Mouse (Mus musculus): Measurements from ENCODE around the gene Nmral1. TPM values are rescaled to one million over a fixed set of nuclear protein-coding genes. Genes with fewer than 3 reads are reported as not detected.

Nmral1 gene
- total and polyA plus RNA-seq, 3 experiments: 13.0 to 33.8 (median 33.3) TPM

DNA sequence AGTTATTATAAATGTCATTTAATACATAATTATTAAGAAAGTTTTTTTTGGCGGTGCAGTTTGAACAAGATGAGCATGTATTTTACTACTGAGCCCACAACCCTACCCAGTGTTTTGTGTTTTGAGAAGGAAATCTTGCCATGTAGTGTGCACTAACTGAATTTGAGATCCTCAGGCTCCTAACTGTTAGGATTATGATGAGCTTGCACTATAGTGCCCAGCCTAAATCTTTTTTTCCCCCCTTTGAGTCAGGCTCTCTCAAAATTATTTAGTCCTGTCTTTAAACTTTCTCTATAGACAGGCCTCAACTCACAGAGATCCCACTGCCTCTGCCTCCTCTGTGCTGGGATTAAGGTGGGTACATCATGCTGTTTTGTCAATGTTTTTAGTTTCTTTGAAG, 8.4 kb upstream of the Nmral1 start:
- no peak for TF ChIP-seq POLR2AphosphoS5 (IDR thresholded peaks at IDR 0.05; ENCODE audit: insufficient replicate concordance, low read depth, low read length)
- Histone ChIP-seq H3K4me3 (ENCODE audit: low read depth, low read length) (no peak overlapping the region), H3K9me3 (replicated peaks) (no peaks in the 10 kb centered on the region)

DNA sequence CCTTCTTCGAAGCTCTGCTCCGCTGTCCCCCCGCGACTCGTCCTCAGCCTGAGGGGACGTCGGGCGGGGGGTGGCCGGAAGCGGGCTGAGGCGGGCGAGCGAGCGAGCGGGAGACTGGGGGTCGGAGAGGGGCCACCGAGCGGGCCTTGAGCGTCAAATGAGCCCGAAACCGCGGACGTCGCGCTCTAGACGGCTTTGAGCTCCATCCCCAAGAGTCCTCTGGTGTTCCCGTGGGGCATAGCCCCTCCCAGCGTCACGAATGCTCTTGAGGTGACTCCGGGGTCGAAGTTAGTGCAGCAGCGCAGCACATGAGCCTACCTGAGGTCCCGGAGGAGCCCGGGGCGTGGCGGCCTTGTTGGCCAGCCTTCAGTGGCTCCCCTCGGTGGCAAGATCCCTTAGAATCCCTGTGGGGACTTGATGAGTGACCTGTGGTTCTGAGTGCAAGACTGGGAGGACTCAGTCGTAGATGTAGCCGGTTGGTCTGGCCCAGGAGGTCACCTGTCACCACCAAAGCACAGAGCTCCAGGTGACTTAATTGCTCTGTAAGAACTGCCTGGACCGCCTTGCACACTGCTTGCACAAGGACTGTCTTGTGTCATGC, 7.5 kb upstream of the Nmral1 start:
- Histone ChIP-seq H3K4me1 (ENCODE audit: insufficient read depth, low read depth, low read length) (peaks cover 33% of the 10 kb centered on the region), H3K27me3 (ENCODE audit: insufficient read depth, low read length) (no peaks in the 10 kb centered on the region), H3K9me3 (replicated peaks) (no peaks in the 10 kb centered on the region), H3K36me3 (replicated peaks) (peaks cover 6% of the 10 kb centered on the region), H3K4me3 (ENCODE audit: low read depth, low read length) (peak overlapping the region; percentile 85)
- peak; percentile 53 for DNase-seq (ENCODE audit: low spot score)
- ATAC-seq (ENCODE audit: extremely low read depth, insufficient number of reproducible peaks, low FRiP score, poor library complexity, severe bottlenecking): peak; percentile 12; the same call in 1 of the 2 replicates
- no peak for TF ChIP-seq POLR2AphosphoS5 (IDR thresholded peaks at IDR 0.05; ENCODE audit: insufficient replicate concordance, low read depth, low read length)

More for the DNA sequence above, 8.4 kb upstream of the Nmral1 start:
- DNase-seq (ENCODE audit: low spot score) (no peak), ATAC-seq (ENCODE audit: extremely low read depth, insufficient number of reproducible peaks, low FRiP score, poor library complexity, severe bottlenecking) (no peak)
- H3K4me1 ChIP-seq (ENCODE audit: insufficient read depth, low read depth, low read length): peaks cover 33% of the 10 kb centered on the region
- H3K36me3 ChIP-seq (replicated peaks): peaks cover 11% of the 10 kb centered on the region
- H3K27me3 ChIP-seq (ENCODE audit: insufficient read depth, low read length): no peaks in the 10 kb centered on the region

DNA sequence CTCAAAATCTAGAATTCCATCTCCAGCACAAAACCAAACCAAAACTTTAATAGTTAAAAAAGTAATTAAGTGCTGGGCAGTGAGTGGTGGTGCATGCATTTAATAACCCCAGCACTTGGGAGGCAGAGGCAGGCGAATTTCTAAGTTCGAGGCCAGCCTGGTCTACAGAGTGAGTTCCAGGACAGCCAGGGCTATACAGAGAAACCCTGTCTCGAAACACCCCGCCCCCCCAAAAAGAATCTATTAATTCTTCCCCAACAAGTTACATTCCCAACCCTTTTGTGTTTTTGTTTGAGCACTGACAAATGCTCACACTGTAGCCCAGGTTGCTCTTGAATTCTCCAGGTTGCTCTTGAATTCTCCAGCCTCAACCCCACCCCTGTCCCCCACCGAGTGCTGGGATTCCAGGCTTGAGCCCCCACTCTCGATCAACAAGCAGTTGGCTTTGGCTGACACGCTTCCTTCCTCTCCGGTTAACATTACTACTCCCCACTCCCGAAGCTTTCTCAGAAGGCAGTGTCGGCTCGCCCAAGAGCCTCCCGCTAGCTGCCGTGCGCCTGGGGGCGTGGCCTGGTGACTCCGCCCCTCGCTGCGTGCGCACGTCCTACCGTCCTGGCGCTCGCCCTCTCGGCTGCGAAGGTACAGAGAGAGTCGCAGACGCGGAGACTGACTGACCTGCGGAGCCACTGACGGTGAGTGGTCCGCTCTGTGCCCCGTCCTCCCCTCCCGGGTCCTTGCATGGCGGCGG, 6.8 kb upstream of the Nmral1 start, which contains the start of gene Hmox2:
Gene Hmox2, plus strand, starts transcription at position 582 of the 748 bp plus-strand sequence.
- no peaks in the 10 kb centered on the region for H3K9me3 ChIP-seq (replicated peaks)
- peak; percentile 77 for ATAC-seq (ENCODE audit: extremely low read depth, insufficient number of reproducible peaks, low FRiP score, poor library complexity, severe bottlenecking)
- H3K4me1 ChIP-seq (ENCODE audit: insufficient read depth, low read depth, low read length): peaks cover 33% of the 10 kb centered on the region
- TF ChIP-seq GATA2 (IDR thresholded peaks at IDR 0.05; ENCODE audit: borderline replicate concordance, low read depth, low read length) (no peak), CTCF (IDR thresholded peaks at IDR 0.05; ENCODE audit: low read depth, low read length) (no peak), GATA1 (IDR thresholded peaks at IDR 0.05; ENCODE audit: borderline replicate concordance, low read length) (no peak), POLR2AphosphoS5 (IDR thresholded peaks at IDR 0.05; ENCODE audit: insufficient replicate concordance, low read depth, low read length) (no peak), TAL1 (conservative IDR thresholded peaks at IDR 0.05; ENCODE audit: low read depth, low read length) (no peak)
- H3K27me3 ChIP-seq (ENCODE audit: insufficient read depth, low read length): no peaks in the 10 kb centered on the region
- H3K4me3 ChIP-seq (ENCODE audit: low read depth, low read length): peak within 1 kb of the TSS; percentile 85
- DNase-seq (ENCODE audit: low spot score): peak; percentile 89
- peaks cover 3% of the 10 kb centered on the region for H3K36me3 ChIP-seq (replicated peaks)

DNA sequence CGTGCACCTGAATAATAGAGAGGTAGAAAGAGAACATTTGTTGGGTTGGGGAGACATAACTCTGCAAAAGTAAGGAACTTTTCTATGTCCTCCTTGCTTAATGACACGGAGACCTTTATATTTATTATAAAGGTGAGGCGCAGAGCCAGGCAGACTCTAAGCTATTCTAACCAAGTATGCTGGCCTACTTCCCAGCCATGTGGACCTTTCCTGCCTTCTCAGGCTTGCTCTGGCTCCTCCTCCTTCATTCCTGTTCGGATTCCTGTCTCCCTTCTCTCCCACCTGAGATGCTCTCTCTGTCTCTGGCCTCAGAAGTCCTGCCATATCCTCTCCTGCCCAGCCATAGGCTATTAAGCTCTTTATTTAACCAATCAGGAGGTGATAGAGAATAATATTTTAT, 6.1 kb upstream of the Nmral1 start:
- no peak overlapping the region for H3K4me3 ChIP-seq (ENCODE audit: low read depth, low read length)
- ATAC-seq (ENCODE audit: extremely low read depth, insufficient number of reproducible peaks, low FRiP score, poor library complexity, severe bottlenecking) (no peak), DNase-seq (ENCODE audit: low spot score) (no peak)
- TF ChIP-seq GATA1 (IDR thresholded peaks at IDR 0.05; ENCODE audit: borderline replicate concordance, low read length) (no peak), GATA2 (IDR thresholded peaks at IDR 0.05; ENCODE audit: borderline replicate concordance, low read depth, low read length) (no peak), TAL1 (conservative IDR thresholded peaks at IDR 0.05; ENCODE audit: low read depth, low read length) (no peak), CTCF (IDR thresholded peaks at IDR 0.05; ENCODE audit: low read depth, low read length) (no peak), POLR2AphosphoS5 (IDR thresholded peaks at IDR 0.05; ENCODE audit: insufficient replicate concordance, low read depth, low read length) (no peak)
- H3K9me3 ChIP-seq (replicated peaks): no peaks in the 10 kb centered on the region
- H3K36me3 ChIP-seq (replicated peaks): peaks cover 3% of the 10 kb centered on the region
- no peaks in the 10 kb centered on the region for H3K27me3 ChIP-seq (ENCODE audit: insufficient read depth, low read length)
- peaks cover 33% of the 10 kb centered on the region for H3K4me1 ChIP-seq (ENCODE audit: insufficient read depth, low read depth, low read length)

DNA sequence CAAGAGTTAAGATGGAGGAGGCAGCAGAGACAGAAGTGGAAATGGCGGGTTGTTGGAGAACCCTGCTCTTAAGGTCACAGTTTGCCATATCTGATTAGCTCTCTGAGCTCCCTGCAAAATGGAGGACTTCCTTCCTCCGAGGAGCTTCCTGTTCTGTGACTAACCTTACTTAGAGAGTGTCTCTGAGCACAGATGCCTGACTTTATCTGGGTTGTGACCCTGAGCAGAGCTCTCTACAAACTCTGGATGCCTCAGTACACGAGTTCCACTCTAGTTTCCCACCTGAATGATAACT, 3.7 kb upstream of the Nmral1 start:
- DNase-seq (ENCODE audit: low spot score): no peak
- no peaks in the 10 kb centered on the region for H3K36me3 ChIP-seq (replicated peaks)
- no peak overlapping the region for H3K4me3 ChIP-seq (ENCODE audit: low read depth, low read length)
- H3K27me3 ChIP-seq (ENCODE audit: insufficient read depth, low read length): no peaks in the 10 kb centered on the region
- ATAC-seq (ENCODE audit: extremely low read depth, insufficient number of reproducible peaks, low FRiP score, poor library complexity, severe bottlenecking): no peak
- TF ChIP-seq CTCF (IDR thresholded peaks at IDR 0.05; ENCODE audit: low read depth, low read length) (no peak), GATA2 (IDR thresholded peaks at IDR 0.05; ENCODE audit: borderline replicate concordance, low read depth, low read length) (no peak), POLR2AphosphoS5 (IDR thresholded peaks at IDR 0.05; ENCODE audit: insufficient replicate concordance, low read depth, low read length) (no peak), TAL1 (conservative IDR thresholded peaks at IDR 0.05; ENCODE audit: low read depth, low read length) (no peak), GATA1 (IDR thresholded peaks at IDR 0.05; ENCODE audit: borderline replicate concordance, low read length) (no peak)
- H3K9me3 ChIP-seq (replicated peaks): no peaks in the 10 kb centered on the region
- H3K4me1 ChIP-seq (ENCODE audit: insufficient read depth, low read depth, low read length): peaks cover 40% of the 10 kb centered on the region

DNA sequence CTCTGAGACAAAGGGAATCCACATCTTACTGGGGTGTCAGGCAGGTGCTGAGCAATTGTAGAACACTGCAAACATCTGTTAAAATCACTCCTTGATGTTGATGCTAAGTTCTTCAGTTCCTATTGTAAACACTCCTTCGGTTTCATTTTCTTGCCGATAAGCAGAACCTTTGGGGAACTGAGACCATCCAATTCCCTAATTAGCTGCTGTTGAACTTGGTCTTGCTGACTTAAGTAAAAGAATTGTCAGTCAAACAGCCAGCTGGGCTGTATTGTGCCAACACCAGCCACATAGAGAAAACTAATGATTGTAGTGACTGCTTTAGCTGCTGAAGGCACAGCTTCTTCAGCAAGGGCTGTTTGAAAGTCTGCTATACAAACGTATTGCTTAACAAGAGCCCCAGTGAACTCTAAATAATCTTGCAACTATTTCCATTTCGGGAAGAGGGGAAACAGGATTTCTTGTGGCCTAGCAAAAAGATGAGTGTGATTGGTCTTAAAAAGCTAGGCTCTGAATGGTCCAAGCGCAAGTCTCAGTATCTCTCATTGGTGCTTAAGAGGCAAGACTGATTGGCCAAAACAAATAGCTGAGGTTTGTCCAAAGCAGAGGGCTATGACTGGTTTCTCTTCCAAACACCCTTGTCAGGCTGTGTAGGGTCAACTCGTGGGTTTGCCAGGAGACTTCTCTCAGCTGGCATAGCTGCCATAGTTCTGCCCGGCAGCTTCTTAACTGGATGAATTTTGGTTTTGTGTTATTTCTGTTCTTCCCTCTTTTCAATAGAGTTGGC, 3.2 kb upstream of the Nmral1 start:
- no peaks in the 10 kb centered on the region for H3K27me3 ChIP-seq (ENCODE audit: insufficient read depth, low read length)
- no peak overlapping the region for H3K4me3 ChIP-seq (ENCODE audit: low read depth, low read length)
- H3K4me1 ChIP-seq (ENCODE audit: insufficient read depth, low read depth, low read length): peaks cover 45% of the 10 kb centered on the region
- DNase-seq (ENCODE audit: low spot score): no peak
- no peak for ATAC-seq (ENCODE audit: extremely low read depth, insufficient number of reproducible peaks, low FRiP score, poor library complexity, severe bottlenecking)
- no peaks in the 10 kb centered on the region for H3K9me3 ChIP-seq (replicated peaks)
- no peak for TF ChIP-seq TAL1 (conservative IDR thresholded peaks at IDR 0.05; ENCODE audit: low read depth, low read length)
- no peak for TF ChIP-seq GATA2 (IDR thresholded peaks at IDR 0.05; ENCODE audit: borderline replicate concordance, low read depth, low read length)
- TF ChIP-seq GATA1 (IDR thresholded peaks at IDR 0.05; ENCODE audit: borderline replicate concordance, low read length): no peak
- TF ChIP-seq POLR2AphosphoS5 (IDR thresholded peaks at IDR 0.05; ENCODE audit: insufficient replicate concordance, low read depth, low read length): no peak
- no peak for TF ChIP-seq CTCF (IDR thresholded peaks at IDR 0.05; ENCODE audit: low read depth, low read length)
- no peaks in the 10 kb centered on the region for H3K36me3 ChIP-seq (replicated peaks)

Data from G1E (cell line).